8 mouse cellular contexts compared by ENCODE assay signal in genomic region chr6:21986660-21987331, GRCm38 (mm10). TPM values are rescaled to one million over a fixed set of nuclear protein-coding genes. Genes with fewer than 3 reads are reported as not detected.
DNase-seq lines count a peak whose midpoint lies in the region; ATAC-seq and TF ChIP-seq lines count a peak whose summit lies in the region.

No protein-coding gene starts in this region.

- TF ChIP-seq POLR2A in lung, adult 2 months (IDR thresholded peaks at IDR 0.05; ENCODE audit: borderline replicate concordance, extremely low read depth, low read depth, low read length), result no peak

- 11% methylated on average over 24 of the region's 24 CpGs for WGBS in lung, adult 2 months
- WGBS in forebrain, embryonic 16.5 days, result 14% methylated on average over 24 of the region's 24 CpGs
- 8% methylated on average over 24 of the region's 24 CpGs for WGBS in hindbrain, embryonic 13.5 days
- WGBS in liver, embryonic 11.5 days, result 10% methylated on average over 24 of the region's 24 CpGs
- WGBS in neural tube, embryonic 14.5 days, result 10% methylated on average over 24 of the region's 24 CpGs

- H3K9ac ChIP-seq in forebrain, embryonic 16.5 days (replicated peaks; ENCODE audit: low read depth, low read length), result no peak overlapping the region
- peak overlapping the region; percentile 51; the same call in 1 of the 2 replicates for H3K9ac ChIP-seq in hindbrain, embryonic 13.5 days
- peak overlapping the region; percentile 32 for H3K9ac ChIP-seq in liver, embryonic 11.5 days (ENCODE audit: low read depth, low read length)
- H3K9ac ChIP-seq in neural tube, embryonic 14.5 days (replicated peaks; ENCODE audit: low read depth, low read length), result no peak overlapping the region

- H3K4me2 ChIP-seq in forebrain, embryonic 16.5 days (ENCODE audit: low read length), result peak overlapping the region; percentile 98
- peak overlapping the region; percentile 91 for H3K4me2 ChIP-seq in hindbrain, embryonic 13.5 days
- peak overlapping the region; percentile 73 for H3K4me2 ChIP-seq in liver, embryonic 11.5 days
- H3K4me2 ChIP-seq in neural tube, embryonic 14.5 days (ENCODE audit: low read depth, low read length), result peak overlapping the region; percentile 82

- H3K27me3 ChIP-seq in forebrain, embryonic 16.5 days (replicated peaks; ENCODE audit: control insufficient read depth, insufficient read depth, low read length), result peaks cover 12% of the 10 kb centered on the region
- peaks cover 37% of the 10 kb centered on the region for H3K27me3 ChIP-seq in hindbrain, embryonic 13.5 days
- H3K27me3 ChIP-seq in liver, embryonic 11.5 days (replicated peaks; ENCODE audit: control insufficient read depth, insufficient read depth, low read length), result peaks cover 9% of the 10 kb centered on the region
- H3K27me3 ChIP-seq in neural tube, embryonic 14.5 days (ENCODE audit: control insufficient read depth, insufficient read depth, low read length), result peaks cover 5% of the 10 kb centered on the region; the same call in 1 of the 2 replicates

- no peak overlapping the region for H3K27ac ChIP-seq in forebrain, embryonic 16.5 days (ENCODE audit: low read length)
- H3K27ac ChIP-seq in hindbrain, embryonic 13.5 days, result no peak overlapping the region
- 0 out of 2 replicates have a peak overlapping the region, but pooled peaks have one; percentile 9 for H3K27ac ChIP-seq in liver, embryonic 11.5 days (ENCODE audit: low read depth, low read length)
- H3K27ac ChIP-seq in neural tube, embryonic 14.5 days (ENCODE audit: low read depth, low read length), result no peak overlapping the region

- no peak for ATAC-seq in forebrain, embryonic 16.5 days
- peak; percentile 24; the same call in 1 of the 2 replicates for ATAC-seq in hindbrain, embryonic 13.5 days (ENCODE audit: low FRiP score)
- no peak; the same call in 1 of the 2 replicates for ATAC-seq in liver, embryonic 11.5 days (replicated peaks; ENCODE audit: low FRiP score)
- no peak; the same call in 1 of the 2 replicates for ATAC-seq in neural tube, embryonic 14.5 days (ENCODE audit: low read depth)
- ATAC-seq in megakaryocyte-erythroid progenitor cell, adult 5-6 weeks (replicated peaks; ENCODE audit: low FRiP score, low TSS enrichment, poor library complexity, severe bottlenecking), result no peak

- no peak for TF ChIP-seq CTCF in lung, adult 2 months (IDR thresholded peaks at IDR 0.05; ENCODE audit: insufficient read depth, low read length)

- H3K4me1 ChIP-seq in lung, adult 2 months (ENCODE audit: control insufficient read depth, insufficient read depth, low read length), result peaks cover 2% of the 10 kb centered on the region; the same call in 1 of the 2 replicates
- peaks cover 15% of the 10 kb centered on the region for H3K4me1 ChIP-seq in forebrain, embryonic 16.5 days (replicated peaks; ENCODE audit: control insufficient read depth, insufficient read depth, low read length)
- H3K4me1 ChIP-seq in hindbrain, embryonic 13.5 days (replicated peaks), result peaks cover 20% of the 10 kb centered on the region
- H3K4me1 ChIP-seq in liver, embryonic 11.5 days (replicated peaks; ENCODE audit: control insufficient read depth, insufficient read depth, low read length), result no peaks in the 10 kb centered on the region
- H3K4me1 ChIP-seq in neural tube, embryonic 14.5 days (ENCODE audit: control insufficient read depth, insufficient read depth, low read length), result peaks cover 5% of the 10 kb centered on the region; the same call in 1 of the 2 replicates

- no peaks in the 10 kb centered on the region for H3K9me3 ChIP-seq in forebrain, embryonic 16.5 days (ENCODE audit: control insufficient read depth, low read length)
- H3K9me3 ChIP-seq in hindbrain, embryonic 13.5 days, result no peaks in the 10 kb centered on the region
- no peaks in the 10 kb centered on the region for H3K9me3 ChIP-seq in liver, embryonic 11.5 days (ENCODE audit: control insufficient read depth, low read length)
- no peaks in the 10 kb centered on the region for H3K9me3 ChIP-seq in neural tube, embryonic 14.5 days (ENCODE audit: control insufficient read depth, low read length)

- peak overlapping the region; percentile 56 for H3K4me3 ChIP-seq in lung, adult 2 months (replicated peaks; ENCODE audit: extremely low read depth, low read depth, low read length)
- peak overlapping the region; percentile 52 for H3K4me3 ChIP-seq in forebrain, embryonic 16.5 days (replicated peaks; ENCODE audit: low read length)
- peak overlapping the region; percentile 46 for H3K4me3 ChIP-seq in hindbrain, embryonic 13.5 days
- H3K4me3 ChIP-seq in liver, embryonic 11.5 days (ENCODE audit: low read depth, low read length), result peak overlapping the region; percentile 45
- H3K4me3 ChIP-seq in neural tube, embryonic 14.5 days (ENCODE audit: low read depth, low read length), result peak overlapping the region; percentile 35

- peak; percentile 42 for DNase-seq in lung, adult 2 months
- no peak for DNase-seq in lung, postnatal 25 days (ENCODE audit: low spot score)
- DNase-seq in liver, embryonic 11.5 days (ENCODE audit: low spot score), result no peak
- DNase-seq in right cerebral cortex, adult 2 months (ENCODE audit: low spot score in 2 of 2), result no peak

- H3K36me3 ChIP-seq in forebrain, embryonic 16.5 days (ENCODE audit: control insufficient read depth, insufficient read depth), result no peaks in the 10 kb centered on the region
- H3K36me3 ChIP-seq in hindbrain, embryonic 13.5 days, result no peaks in the 10 kb centered on the region
- H3K36me3 ChIP-seq in liver, embryonic 11.5 days (ENCODE audit: control insufficient read depth, insufficient read depth, low read length), result no peaks in the 10 kb centered on the region
- no peaks in the 10 kb centered on the region for H3K36me3 ChIP-seq in neural tube, embryonic 14.5 days (ENCODE audit: control insufficient read depth, insufficient read depth, low read length)

RNA-seq across cellular contexts. Expression of gene Cped1, which starts 1.1 kb away (rescaled TPM):
- 23.2 and 29.4 TPM in 2 replicates for polyA plus RNA-seq in lung, adult 2 months (2012; rRNA removed)
- polyA plus RNA-seq in forebrain, embryonic 16.5 days (2015; fragmentation: Nextera tagmentation; extraction: Ambion mirVana), result 3.2 and 4.4 TPM in 2 replicates
- polyA plus RNA-seq in hindbrain, embryonic 13.5 days (2015; fragmentation: Nextera tagmentation; extraction: Ambion mirVana), result 4.3 and 4.4 TPM in 2 replicates
- 6.9 TPM in 2 replicates for polyA plus RNA-seq in liver, embryonic 11.5 days (2014; fragmentation: Nextera tagmentation; extraction: Ambion mirVana)
- polyA plus RNA-seq in neural tube, embryonic 14.5 days (2014; fragmentation: Nextera tagmentation; extraction: Ambion mirVana), result 0.60 and 4.0 TPM in 2 replicates
- total RNA-seq in megakaryocyte-erythroid progenitor cell, adult 5-6 weeks (2014; fragmentation: Nextera tagmentation), result 3.2 and 3.8 TPM in 2 replicates
- 0.42 and 0.91 TPM in 2 replicates for total RNA-seq in megakaryocyte-erythroid progenitor cell, adult 5-6 weeks (2017)

RNA-seq across cellular contexts. Expression of gene Ing3, which starts 37.4 kb away (rescaled TPM):
- polyA plus RNA-seq in lung, adult 2 months (2012; rRNA removed), result 6.5 and 7.5 TPM in 2 replicates
- 60.0 and 68.1 TPM in 2 replicates for polyA plus RNA-seq in forebrain, embryonic 16.5 days (2015; fragmentation: Nextera tagmentation; extraction: Ambion mirVana)
- 43.1 and 49.4 TPM in 2 replicates for polyA plus RNA-seq in hindbrain, embryonic 13.5 days (2015; fragmentation: Nextera tagmentation; extraction: Ambion mirVana)
- polyA plus RNA-seq in liver, embryonic 11.5 days (2014; fragmentation: Nextera tagmentation; extraction: Ambion mirVana), result 28.4 and 29.2 TPM in 2 replicates
- 44.9 and 46.7 TPM in 2 replicates for polyA plus RNA-seq in neural tube, embryonic 14.5 days (2014; fragmentation: Nextera tagmentation; extraction: Ambion mirVana)
- 13.8 and 17.2 TPM in 2 replicates for total RNA-seq in megakaryocyte-erythroid progenitor cell, adult 5-6 weeks (2014; fragmentation: Nextera tagmentation)
- total RNA-seq in megakaryocyte-erythroid progenitor cell, adult 5-6 weeks (2017), result 24.2 and 29.4 TPM in 2 replicates

Comparison
In these comparisons a context has a peak if more than half of its experiments do, and no peak if none do; other contexts are left out.
1. H3K9ac ChIP-seq: peak in hindbrain, embryonic 13.5 days (single experiment) and liver, embryonic 11.5 days (single experiment); none in forebrain, embryonic 16.5 days (single experiment) and neural tube, embryonic 14.5 days (single experiment).
2. Peak in every context shown above with its lines, with median percentiles within 50 percentile points of each other: H3K4me3 ChIP-seq and H3K4me2 ChIP-seq.